Mouse (Mus musculus) neural tube, embryonic 11.5 days (tissue): ENCODE measurements around the gene Olfr1122. TPM values are rescaled to one million over a fixed set of nuclear protein-coding genes. Genes with fewer than 3 reads are reported as not detected.

Source experiments
- ATAC-seq: fragments of 200-750 bp; cut with Nextera tagmentation; 2 replicates; pipeline ENCODE4 v1.8.0; 2017; ENCODE audit warnings: moderate number of reproducible peaks, mild to moderate bottlenecking, moderate TSS enrichment, moderate library complexity; ENCODE audit not compliant: insufficient read depth, low FRiP score, low TSS enrichment
- DNase-seq: peaks from one replicate; pipeline ENCODE4 v3.0.0-alpha.2; 2015; ENCODE audit warnings: low spot score
- H3K27ac ChIP-seq: fragments of 300-500 bp; sonication (generic); 2 replicates; pipeline ENCODE4 v1.5.1; 2014; ENCODE audit warnings: low read depth, mild to moderate bottlenecking, low read length
- H3K27me3 ChIP-seq: fragments of 300-500 bp; sonication (generic); 2 replicates; pipeline ENCODE4 v1.6.1; 2014; ENCODE audit warnings: mild to moderate bottlenecking, low read length, mixed read lengths; ENCODE audit not compliant: control insufficient read depth, insufficient read depth
- H3K36me3 ChIP-seq: fragments of 300-500 bp; sonication (generic); 2 replicates; pipeline ENCODE4 v1.6.1; 2014; ENCODE audit warnings: mild to moderate bottlenecking, low read length, moderate library complexity, mixed read lengths; ENCODE audit not compliant: control insufficient read depth, insufficient read depth
- H3K4me1 ChIP-seq: fragments of 300-500 bp; sonication (generic); 2 replicates; pipeline ENCODE4 v1.6.1; 2014; ENCODE audit warnings: low read length, mixed read lengths; ENCODE audit not compliant: control insufficient read depth, insufficient read depth
- H3K4me2 ChIP-seq: fragments of 300-500 bp; sonication (generic); 2 replicates; pipeline ENCODE4 v1.6.1; 2014; ENCODE audit warnings: low read depth, mild to moderate bottlenecking, moderate library complexity
- H3K4me3 ChIP-seq: fragments of 300-500 bp; sonication (generic); 2 replicates; pipeline ENCODE4 v1.5.1; 2014; ENCODE audit warnings: low read depth, low read length
- H3K9ac ChIP-seq: fragments of 300-500 bp; sonication (generic); 2 replicates; pipeline ENCODE4 v1.6.1; 2014; ENCODE audit warnings: mild to moderate bottlenecking, low read length
- H3K9me3 ChIP-seq: fragments of 300-500 bp; sonication (generic); 2 replicates; pipeline ENCODE4 v1.6.1; 2016; ENCODE audit warnings: low read length; ENCODE audit not compliant: control insufficient read depth
- WGBS: fragments of 180-500 bp; shearing (Covaris S2); extraction: QIAGEN DNeasy Blood & Tissue Kit; methylation state at CpG from one replicate; pipeline ENCODE4 v1.1.7; 2014; 5-methylcytosine and 5-hydroxymethylcytosine counted together
- polyA plus RNA-seq: library from polyadenylated mRNA; unstranded; fragments of >200 nt; fragmentation: Nextera tagmentation; extraction: Ambion mirVana; gene quantifications from 2 replicates; pipeline ENCODE4 v1.2.1, GENCODE M21; 2014

The Olfr1122 gene
- polyA plus RNA-seq, 1 experiment from 2014 or later = not detected

GRCm38 (mm10) chr2:87429975-87430374 is 44.3 kb downstream of the Olfr1122 start, which contains the start of gene Olfr1124:
Gene Olfr1124 (plus strand): TSS chr2:87430275.
- H3K27ac ChIP-seq = no peak within 1 kb of the TSS
- H3K9me3 ChIP-seq = no peaks in the 10 kb centered on the region
- H3K4me3 ChIP-seq = no peak within 1 kb of the TSS
- no peaks in the 10 kb centered on the region for H3K4me1 ChIP-seq
- H3K36me3 ChIP-seq = no peaks in the 10 kb centered on the region
- no peak for DNase-seq
- no peak for ATAC-seq
- no peaks in the 10 kb centered on the region for H3K27me3 ChIP-seq
- H3K4me2 ChIP-seq = no peak within 1 kb of the TSS
- 94% methylated on average over 1 of the region's 1 CpGs for WGBS
- no peak within 1 kb of the TSS for H3K9ac ChIP-seq

GRCm38 (mm10) chr2:87437731-87438130 is 52.1 kb downstream of the Olfr1122 start:
- Histone ChIP-seq H3K4me1 (no peaks in the 10 kb centered on the region), H3K27ac (no peak overlapping the region), H3K4me2 (no peak overlapping the region), H3K36me3 (no peaks in the 10 kb centered on the region), H3K27me3 (no peaks in the 10 kb centered on the region), H3K9me3 (no peaks in the 10 kb centered on the region), H3K9ac (no peak overlapping the region), H3K4me3 (no peak overlapping the region)
- DNase-seq = no peak
- WGBS = 93% methylated on average over 16 of the region's 16 CpGs
- ATAC-seq = no peak

Other genes with a start within 250 kb of the Olfr1122 start
- not detected in 2 replicates for gene Olfr1110, start 245.5 kb upstream of the Olfr1122 start, polyA plus RNA-seq
- gene Olfr1111, start 233.2 kb upstream of the Olfr1122 start, polyA plus RNA-seq = not detected in 2 replicates
- not detected in 2 replicates for gene Olfr1112, start 198.1 kb upstream of the Olfr1122 start, polyA plus RNA-seq
- not detected in 2 replicates for gene Olfr1113, start 176.9 kb upstream of the Olfr1122 start, polyA plus RNA-seq
- gene Olfr1115, start 137.8 kb upstream of the Olfr1122 start, polyA plus RNA-seq = not detected in 2 replicates
- gene Olfr1116, start 118.3 kb upstream of the Olfr1122 start, polyA plus RNA-seq = not detected in 2 replicates
- gene Olfr1118, start 78.3 kb upstream of the Olfr1122 start, polyA plus RNA-seq = not detected in 2 replicates
- not detected in 2 replicates for gene Olfr1120, start 31.0 kb upstream of the Olfr1122 start, polyA plus RNA-seq
- not detected in 2 replicates for gene Olfr1121, start 16.0 kb upstream of the Olfr1122 start, polyA plus RNA-seq
- not detected in 2 replicates for gene Olfr1123, start 30.8 kb downstream of the Olfr1122 start, polyA plus RNA-seq
- not detected in 2 replicates for gene Olfr1124, start 44.4 kb downstream of the Olfr1122 start, polyA plus RNA-seq
- gene Olfr1126, start 68.1 kb downstream of the Olfr1122 start, polyA plus RNA-seq = not detected in 2 replicates
- gene Pramel7, start 111.2 kb downstream of the Olfr1122 start, polyA plus RNA-seq = not detected in 2 replicates
- not detected in 2 replicates for gene Pramel6, start 120.7 kb downstream of the Olfr1122 start, polyA plus RNA-seq
- not detected in 2 replicates for gene Olfr153, start 145.9 kb downstream of the Olfr1122 start, polyA plus RNA-seq
- gene Olfr1128, start 159.7 kb downstream of the Olfr1122 start, polyA plus RNA-seq = not detected in 2 replicates
- not detected in 2 replicates for gene Olfr1129, start 188.1 kb downstream of the Olfr1122 start, polyA plus RNA-seq
- gene Olfr1130, start 220.4 kb downstream of the Olfr1122 start, polyA plus RNA-seq = not detected in 2 replicates
- gene Olfr1131, start 241.3 kb downstream of the Olfr1122 start, polyA plus RNA-seq = not detected in 2 replicates